Mouse (Mus musculus) urinary bladder, adult 18-20 months (tissue): Measurements from ENCODE around the gene Pla2g2c.

ENCODE experiments used
- DNase-seq, 2 experiments: peaks; one replicate each; pipeline ENCODE4 v3.0.0; 2022; ENCODE audit warnings: low spot score in 2 of 2, mixed read lengths in 2 of 2

Pla2g2c gene

GRCm38 (mm10) chr4:138724354-138725126, at the start of gene Pla2g2c:
Pla2g2c (plus strand) TSS chr4:138724792.
- DNase-seq: no peak

- DNase-seq: no peak
Measured at GRCm38 (mm10) chr4:138676480-138676879, 48.1 kb upstream of the Pla2g2c start.

GRCm38 (mm10) chr4:138677579-138677978, 47.0 kb upstream of the Pla2g2c start:
- DNase-seq: no peak

- DNase-seq: no peak
Measured at GRCm38 (mm10) chr4:138680124-138680523, 44.5 kb upstream of the Pla2g2c start.

- DNase-seq: no peak
Measured at GRCm38 (mm10) chr4:138682760-138683159, 41.8 kb upstream of the Pla2g2c start.

GRCm38 (mm10) chr4:138685813-138686212, 38.8 kb upstream of the Pla2g2c start:
- DNase-seq: no peak

- DNase-seq: no peak
Measured at GRCm38 (mm10) chr4:138689094-138689512, 35.5 kb upstream of the Pla2g2c start.

GRCm38 (mm10) chr4:138690561-138690960, 34.0 kb upstream of the Pla2g2c start:
- no peak for DNase-seq

- no peak for DNase-seq
Measured at GRCm38 (mm10) chr4:138691443-138692181, 33.0 kb upstream of the Pla2g2c start.

- no peak for DNase-seq
Measured at GRCm38 (mm10) chr4:138693043-138693692, 31.4 kb upstream of the Pla2g2c start.

- no peak for DNase-seq
Measured at GRCm38 (mm10) chr4:138696720-138697119, 27.9 kb upstream of the Pla2g2c start.

- no peak for DNase-seq
Measured at GRCm38 (mm10) chr4:138697166-138697860, 27.3 kb upstream of the Pla2g2c start.

GRCm38 (mm10) chr4:138698296-138698695, 26.3 kb upstream of the Pla2g2c start:
- no peak for DNase-seq

GRCm38 (mm10) chr4:138700184-138700982, 24.2 kb upstream of the Pla2g2c start:
- no peak for DNase-seq

- no peak for DNase-seq
Measured at GRCm38 (mm10) chr4:138701111-138701510, 23.5 kb upstream of the Pla2g2c start.

- DNase-seq: no peak
Measured at GRCm38 (mm10) chr4:138702031-138702430, 22.6 kb upstream of the Pla2g2c start.

GRCm38 (mm10) chr4:138702528-138702927, 22.1 kb upstream of the Pla2g2c start:
- no peak for DNase-seq

GRCm38 (mm10) chr4:138703591-138703990, 21.0 kb upstream of the Pla2g2c start:
- DNase-seq: no peak

GRCm38 (mm10) chr4:138704169-138704568, 20.4 kb upstream of the Pla2g2c start:
- no peak for DNase-seq

- DNase-seq: no peak
Measured at GRCm38 (mm10) chr4:138706620-138707019, 18.0 kb upstream of the Pla2g2c start.

- peak; percentile 41 to 53 for DNase-seq
Measured at GRCm38 (mm10) chr4:138708636-138709035, 16.0 kb upstream of the Pla2g2c start.
